Mouse (Mus musculus) cortical plate, adult 2 months (tissue): ENCODE results near the gene Tbcd.

Experiments used
- CTCF ChIP-seq: fragments of 200-500 bp; IDR thresholded peaks from 2 replicates; pipeline ENCODE4 v1.5.1; 2011; ENCODE audit warnings: mild to moderate bottlenecking, control low read depth, low read length; ENCODE audit not compliant: insufficient read depth; ENCODE audit errors: extremely low read depth
- POLR2A ChIP-seq: fragments of 200-500 bp; IDR thresholded peaks from 2 replicates; pipeline ENCODE4 v1.6.1; 2011; ENCODE audit warnings: mild to moderate bottlenecking, low read length, control low read depth; ENCODE audit not compliant: insufficient read depth; ENCODE audit errors: extremely low read depth

- TF ChIP-seq CTCF (no peak), POLR2A (no peak)
Observed at GRCm38 (mm10) chr11:121414762-121415161, 37.0 kb upstream of the Tbcd start.
